Mouse (Mus musculus): Measurements from ENCODE around the gene Fgfr2.

DNA sequence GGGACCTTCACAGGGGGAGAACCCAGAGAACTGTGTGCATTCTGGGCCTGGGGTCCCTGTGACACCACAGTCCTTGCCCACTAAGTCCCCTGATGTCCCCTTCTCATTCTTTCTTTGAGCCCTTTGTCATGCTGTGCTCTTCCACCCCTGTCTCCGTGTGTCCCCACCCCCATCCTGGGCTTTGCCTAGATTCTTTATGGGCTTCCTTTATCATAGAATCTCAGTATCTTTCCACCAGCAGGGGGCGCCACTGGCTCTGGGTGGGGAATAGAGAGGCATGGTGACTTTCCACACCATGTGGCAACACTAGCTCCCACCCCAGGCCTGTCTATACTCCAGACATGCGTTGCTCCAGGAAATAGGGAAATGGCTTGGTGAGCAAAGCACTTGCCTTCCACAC is 466.6 kb downstream of the Fgfr2 start:
- TF ChIP-seq CTCF (IDR thresholded peaks at IDR 0.05; ENCODE audit: borderline replicate concordance, insufficient read depth, low read length) (0 out of 2 replicates have a peak, but pooled peaks have one; percentile 32), POLR2A (IDR thresholded peaks at IDR 0.05; ENCODE audit: low read depth, low read length) (no peak)
